Mouse (Mus musculus) adrenal gland, postnatal 36 days (tissue): Measurements from ENCODE around the gene Zzef1. TPM values are rescaled to one million over a fixed set of nuclear protein-coding genes. Genes with fewer than 3 reads are reported as not detected.

Source experiments
- DNase-seq, 2 experiments: peaks; one replicate each; pipeline ENCODE4 v3.0.0; 2021; ENCODE audit warnings: mixed read lengths in 1 of 2
- total RNA-seq, 2 experiments: library from RNA; stranded (reverse); gene quantifications; 2 replicates each; pipeline ENCODE4 v1.2.3; 2021

Zzef1 gene
- total RNA-seq, 2 experiments from 2014 or later, result 35.8 to 37.7 TPM

DNA sequence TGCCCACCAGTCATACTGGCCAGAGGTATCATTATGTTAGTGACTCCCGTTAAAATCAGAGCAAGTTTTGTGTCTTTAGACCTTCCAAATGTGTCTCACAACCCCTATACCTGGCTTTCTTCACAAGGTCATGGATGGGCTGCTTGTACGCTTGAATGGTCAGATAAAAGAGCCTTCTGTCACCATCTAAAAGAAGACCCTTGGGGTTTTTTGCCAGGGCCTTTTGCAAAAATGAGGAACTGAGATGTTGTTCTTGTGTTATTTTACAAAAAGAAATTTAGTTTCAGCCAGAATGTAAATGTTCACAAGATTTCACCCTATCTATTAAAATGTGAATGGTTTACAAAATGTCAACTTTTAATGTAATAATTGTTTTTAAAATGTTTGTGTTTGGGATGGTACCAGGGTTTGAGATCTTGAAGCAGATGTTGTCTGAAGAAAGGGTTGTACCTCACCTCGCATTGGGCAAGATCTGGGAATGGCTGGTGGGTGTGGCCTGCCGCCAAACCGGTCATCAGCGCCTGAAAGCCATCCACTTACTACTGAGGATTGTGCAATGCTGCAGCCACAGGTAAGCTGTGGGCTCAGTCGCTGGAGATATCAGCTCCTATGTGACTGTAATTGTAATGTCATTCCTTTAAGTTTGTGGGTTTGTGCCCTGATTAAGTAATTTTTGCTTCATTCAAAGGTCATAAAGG, 121.4 kb downstream of the Zzef1 start:
- no peak for DNase-seq

DNA sequence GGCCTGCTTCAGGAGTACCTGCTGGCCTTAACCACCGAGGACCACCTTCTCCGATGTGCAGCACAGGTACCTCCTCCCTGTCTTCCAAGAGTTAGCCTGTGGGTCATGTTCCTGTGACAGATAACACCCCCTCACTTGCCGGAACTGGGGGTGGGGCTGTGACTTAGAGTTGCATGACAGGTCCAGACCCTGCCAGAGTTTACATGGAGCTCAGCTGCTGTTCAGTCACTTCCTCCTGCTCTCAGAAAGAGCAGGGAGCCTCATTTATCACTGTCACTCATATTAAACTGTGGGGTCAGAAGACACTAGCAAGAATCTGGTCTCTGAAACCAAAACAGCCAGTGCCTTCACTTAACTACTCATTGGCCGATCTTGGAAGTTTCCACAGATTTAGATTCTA, 127.1 kb downstream of the Zzef1 start:
- DNase-seq, result no peak

- no peak for DNase-seq
Measured at GRCm38 (mm10) chr11:72924458-72924857, 128.4 kb downstream of the Zzef1 start.

DNA sequence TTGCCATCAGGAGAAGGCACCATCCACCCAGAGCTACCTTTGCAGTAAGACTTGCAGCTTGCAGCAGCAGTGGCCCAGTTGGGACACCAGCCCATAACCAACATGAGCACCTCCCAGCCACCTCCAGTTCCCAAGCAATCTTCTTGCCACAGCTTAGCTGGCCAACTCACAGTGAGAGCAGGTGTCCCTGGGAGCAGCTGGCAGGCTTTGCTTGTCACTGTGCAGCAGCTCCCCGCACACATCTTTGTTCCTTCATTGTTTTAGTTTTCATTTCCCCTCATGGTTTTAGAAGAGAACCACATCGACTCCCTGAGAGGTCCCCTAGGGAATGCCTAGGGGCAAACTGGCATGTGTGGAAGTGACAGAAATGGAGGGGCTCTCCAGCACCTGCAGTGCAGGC, 129.0 kb downstream of the Zzef1 start:
- DNase-seq, result no peak

DNA sequence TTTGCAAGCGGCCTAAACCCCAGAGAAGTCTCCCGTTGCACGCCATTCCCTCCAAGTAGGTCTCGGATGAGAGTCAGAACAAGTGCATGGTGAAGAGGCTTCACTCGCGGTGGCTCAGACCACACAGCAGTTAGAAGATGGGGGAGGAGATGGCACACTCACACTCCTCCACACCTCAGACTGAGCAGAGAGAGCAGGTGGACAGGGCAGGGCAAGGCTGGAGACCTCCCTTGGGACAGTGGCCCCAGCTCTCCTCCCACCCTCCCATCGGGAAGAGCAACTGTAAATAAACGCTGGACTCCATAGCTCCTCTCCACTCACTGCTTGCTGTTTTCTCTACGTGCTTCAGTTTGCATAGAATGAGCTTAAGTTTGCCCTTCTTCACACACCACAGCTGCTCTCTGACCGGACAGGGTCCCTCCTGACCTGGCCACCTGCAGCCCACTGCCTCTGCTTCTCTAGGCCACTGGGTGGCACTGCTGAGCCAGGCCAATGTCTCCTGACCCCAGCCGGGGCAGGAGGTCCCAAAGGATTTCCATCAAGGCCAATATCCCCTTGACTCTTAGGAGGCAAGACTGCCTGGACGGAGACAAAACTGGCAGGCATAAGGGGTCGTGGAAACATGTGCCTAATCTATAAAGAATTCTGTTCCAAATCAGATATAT, 130.3 kb downstream of the Zzef1 start:
- DNase-seq, result peak; percentile 58 to 78

DNA sequence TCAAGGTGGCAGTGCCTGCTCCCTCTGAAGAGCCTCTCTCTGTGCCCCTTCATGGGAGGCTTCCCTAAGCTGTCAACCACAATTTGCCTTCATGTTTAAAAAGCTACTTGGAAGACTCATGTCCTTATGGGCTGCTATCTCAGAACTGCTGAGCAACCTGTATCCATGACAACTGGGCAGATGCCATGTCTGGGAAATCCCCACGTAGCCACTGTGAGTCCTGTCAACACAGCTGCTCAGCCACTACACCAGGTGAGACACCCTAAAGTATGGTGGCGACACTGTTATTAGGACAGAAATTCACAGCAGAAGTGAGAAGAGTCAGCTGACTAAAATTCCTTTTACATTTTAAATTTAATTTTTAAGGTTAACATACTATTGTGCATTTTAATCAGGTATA, 132.5 kb downstream of the Zzef1 start:
- DNase-seq, result no peak

DNA sequence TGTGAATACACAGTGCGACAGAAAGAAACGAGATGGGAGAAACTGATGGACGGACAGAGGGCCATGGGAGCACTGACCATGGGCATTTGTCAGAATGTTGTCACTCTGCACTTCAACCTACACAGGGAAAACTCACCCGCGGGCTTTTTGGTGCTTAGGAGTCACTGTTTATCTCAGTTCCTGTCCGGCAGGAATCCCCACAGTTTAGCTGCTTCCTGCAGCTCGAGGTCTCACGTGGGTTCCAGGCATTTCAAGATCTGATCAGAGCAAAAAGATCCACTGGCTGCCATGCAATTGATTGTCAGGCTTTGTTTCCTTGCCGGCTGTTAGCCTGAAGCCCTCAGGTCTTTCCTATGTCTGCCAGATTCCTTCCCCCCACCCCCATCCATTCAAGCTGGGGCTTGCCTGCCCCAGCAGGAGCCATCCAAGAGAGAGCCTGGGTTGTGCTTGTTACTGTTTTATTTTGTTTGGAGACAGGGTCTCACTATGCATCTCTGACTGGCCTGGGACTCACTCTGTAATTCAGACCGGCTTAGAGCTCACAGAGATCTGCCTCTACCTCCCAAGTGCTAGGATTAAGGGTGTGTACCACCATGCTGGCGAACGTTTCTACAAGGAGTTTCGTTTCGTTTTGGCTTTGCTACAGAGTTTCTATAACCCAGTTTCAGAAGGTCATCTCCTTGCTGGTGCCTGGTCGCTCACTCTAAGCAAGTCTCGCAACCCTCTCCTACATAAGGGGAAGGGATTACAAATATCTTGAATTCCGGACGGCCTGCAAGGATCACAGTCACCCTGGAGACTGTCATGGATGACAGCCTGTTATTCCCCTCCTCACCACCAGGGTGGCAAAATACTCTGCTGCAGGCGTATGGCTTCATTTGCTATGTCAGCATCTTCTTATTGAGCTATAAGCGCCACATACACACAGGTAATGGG, 144.4 kb downstream of the Zzef1 start:
- peak; percentile 40 to 49 for DNase-seq

DNA sequence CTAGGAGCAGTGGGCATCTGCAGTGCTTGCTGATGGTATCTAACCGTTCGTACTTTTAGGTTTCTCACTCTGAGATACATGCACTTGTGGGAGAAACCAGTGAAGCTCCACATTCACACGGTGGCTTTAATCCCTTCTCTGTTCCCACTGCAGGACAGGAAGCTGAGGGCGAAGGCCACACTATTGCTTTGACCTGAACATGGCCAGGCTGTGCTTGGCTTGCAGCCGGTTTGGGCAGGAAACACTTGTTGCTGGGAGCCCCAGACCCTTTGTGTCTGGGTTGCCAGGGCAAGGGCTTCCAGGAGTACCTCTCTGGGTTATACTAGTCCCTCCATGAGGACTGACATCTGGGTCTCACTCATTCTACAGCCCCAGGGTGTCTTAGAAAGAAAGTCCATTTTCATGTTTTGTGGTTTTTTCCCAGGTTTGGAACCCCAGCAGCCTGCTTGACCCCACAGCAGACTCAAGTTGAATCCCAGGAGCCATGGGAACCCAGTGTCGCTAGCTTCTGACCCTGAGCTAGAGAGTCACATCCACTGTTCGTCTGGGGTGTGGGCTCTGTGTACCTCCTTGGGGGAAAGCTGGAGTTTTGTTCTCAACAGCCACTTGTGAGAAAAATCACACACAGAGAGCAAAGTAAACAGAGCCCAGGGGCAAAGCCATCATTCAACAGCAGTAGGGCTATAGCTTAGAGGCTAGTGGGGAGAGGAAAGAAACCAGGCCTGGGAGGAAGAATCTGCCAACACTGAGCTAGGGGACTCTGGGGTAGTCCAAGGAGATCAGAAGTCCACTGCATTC, 149.2 kb downstream of the Zzef1 start:
- peak in 1 of 2 experiments; percentile 50 for DNase-seq

DNA sequence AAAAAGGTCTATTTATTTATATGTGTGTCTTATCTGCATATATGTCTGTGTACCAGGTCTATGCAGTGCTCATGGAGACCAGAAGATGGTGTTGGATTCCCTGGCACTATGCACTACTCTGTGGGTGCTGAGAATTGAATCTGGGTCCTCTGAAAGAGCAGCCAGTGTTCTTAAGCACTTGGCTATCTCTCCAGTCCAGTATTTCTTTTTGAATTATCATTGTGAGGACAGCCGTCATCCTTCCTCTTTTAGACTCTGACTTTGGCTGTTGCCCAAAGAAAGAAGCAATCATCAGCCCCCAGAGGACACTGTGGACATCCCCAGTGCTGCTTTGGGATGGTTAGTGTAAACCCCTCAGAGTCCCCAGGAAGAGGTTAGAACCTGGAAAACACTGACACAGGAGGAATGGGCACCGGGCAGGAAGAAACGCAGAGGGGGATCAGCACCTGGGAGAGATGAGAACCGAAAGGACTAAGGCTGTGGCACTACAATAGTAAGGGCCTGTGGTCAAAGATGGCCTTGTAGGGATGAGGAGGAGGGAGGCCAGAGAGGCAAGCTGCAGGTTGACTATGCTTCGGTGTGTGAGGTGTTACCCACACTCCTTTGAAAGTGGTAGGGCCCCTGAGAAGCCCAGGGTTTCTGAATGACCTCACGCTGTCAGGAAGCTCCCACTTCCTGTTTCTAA, 150.0 kb downstream of the Zzef1 start:
- no peak for DNase-seq

GRCm38 (mm10) chr11:72946560-72947119, 150.6 kb downstream of the Zzef1 start:
- no peak for DNase-seq

DNA sequence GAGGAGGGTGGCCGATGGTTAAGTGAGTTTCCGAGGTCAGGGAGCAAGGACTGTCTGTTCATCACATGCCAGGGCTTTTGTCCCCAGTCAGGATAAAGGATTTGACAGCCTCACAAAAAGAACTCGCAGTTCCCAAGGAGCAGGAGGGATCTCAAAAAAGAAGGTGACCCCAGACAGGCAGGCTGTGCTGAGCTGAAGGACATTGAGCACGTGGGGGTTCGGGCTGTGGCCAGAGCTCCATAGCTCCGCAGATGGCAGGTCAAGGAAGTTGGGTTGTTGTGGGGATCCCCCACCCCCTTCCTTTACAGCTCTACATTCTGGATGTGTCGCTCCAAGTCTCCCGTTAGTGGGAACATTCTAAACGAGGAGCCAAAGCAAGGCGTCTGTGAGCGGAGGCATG, 151.8 kb downstream of the Zzef1 start:
- DNase-seq, result no peak

DNA sequence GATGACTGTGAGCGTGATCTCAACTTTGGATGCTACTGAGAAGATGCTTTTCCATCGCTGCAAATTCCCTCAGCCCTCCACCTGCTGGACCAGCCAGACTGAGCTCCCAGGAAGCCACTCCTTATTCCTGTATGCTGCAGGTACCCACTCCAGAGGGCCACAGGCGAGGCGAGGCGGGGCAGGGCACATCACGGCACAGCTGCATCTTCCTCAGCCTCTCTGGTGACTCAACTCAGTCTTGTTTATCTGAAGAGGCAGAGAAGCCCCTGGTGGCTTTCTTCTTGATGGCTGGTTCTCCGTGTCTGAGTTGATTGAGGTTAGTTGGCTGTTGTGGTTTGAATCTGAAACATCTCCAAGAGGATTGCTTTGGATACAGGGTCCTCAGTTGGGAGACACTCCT, 152.2 kb downstream of the Zzef1 start:
- no peak for DNase-seq

DNA sequence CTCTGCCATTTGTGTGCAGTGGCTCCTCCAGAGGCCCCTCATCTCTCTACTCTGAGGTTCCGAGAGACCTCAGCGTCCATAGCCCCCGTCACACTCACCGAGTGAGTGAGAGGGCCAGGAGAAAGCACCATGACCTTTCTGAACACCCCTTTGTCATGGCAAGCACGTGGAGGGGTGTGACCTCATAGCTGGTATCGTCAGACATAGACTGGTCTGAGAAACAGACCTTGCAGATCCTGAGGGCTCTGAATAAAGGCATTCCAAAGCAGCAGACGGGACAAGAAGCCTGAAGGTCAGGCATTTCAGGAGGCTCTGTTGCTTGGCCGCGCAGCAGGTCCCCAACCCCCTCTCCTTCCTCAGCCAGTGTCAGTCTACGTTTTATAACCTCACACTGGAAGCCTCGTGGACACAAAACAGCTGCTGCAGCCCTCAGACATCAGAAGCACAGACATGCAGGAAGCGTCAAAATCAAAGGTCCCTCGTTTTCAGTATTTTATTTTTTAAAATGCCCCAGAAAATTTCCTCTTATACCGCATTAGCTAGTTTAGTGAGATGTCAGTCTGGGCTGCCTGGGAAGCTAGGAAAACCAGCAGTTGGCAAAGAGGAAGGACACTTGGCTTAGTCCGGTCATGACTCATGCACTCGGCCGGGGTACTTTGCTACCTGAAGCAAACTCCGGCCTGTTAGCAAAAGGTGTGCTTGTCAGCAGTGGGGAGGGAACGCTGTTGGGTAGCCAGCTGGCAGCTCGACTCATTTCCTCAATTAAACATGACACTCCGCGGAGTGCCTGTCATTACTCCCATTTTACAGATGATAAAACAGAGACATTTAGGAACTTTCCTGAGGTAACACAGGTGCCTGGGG, 155.3 kb downstream of the Zzef1 start:
- DNase-seq, result peak; percentile 68 to 74

DNA sequence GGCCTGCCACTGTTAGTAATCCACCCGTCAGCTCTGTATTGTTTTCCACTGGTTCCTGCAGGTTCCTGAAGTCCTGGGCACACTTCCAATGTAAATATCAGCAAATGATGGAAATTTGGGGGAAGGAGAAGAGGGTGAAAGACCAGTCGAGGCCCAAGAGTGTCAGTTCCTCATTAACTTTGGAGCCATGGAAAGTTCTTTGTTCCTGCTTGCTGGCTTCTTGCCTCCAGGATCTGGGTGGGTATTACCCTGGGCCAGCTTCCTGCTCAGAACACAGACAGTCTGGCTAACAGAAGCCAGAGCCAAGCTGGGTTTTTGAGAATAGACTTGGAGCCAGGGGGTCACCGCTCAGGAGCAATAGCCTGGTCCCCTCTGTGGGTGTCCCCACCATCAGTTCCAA, 156.2 kb downstream of the Zzef1 start:
- DNase-seq, result peak; percentile 29 to 36

DNA sequence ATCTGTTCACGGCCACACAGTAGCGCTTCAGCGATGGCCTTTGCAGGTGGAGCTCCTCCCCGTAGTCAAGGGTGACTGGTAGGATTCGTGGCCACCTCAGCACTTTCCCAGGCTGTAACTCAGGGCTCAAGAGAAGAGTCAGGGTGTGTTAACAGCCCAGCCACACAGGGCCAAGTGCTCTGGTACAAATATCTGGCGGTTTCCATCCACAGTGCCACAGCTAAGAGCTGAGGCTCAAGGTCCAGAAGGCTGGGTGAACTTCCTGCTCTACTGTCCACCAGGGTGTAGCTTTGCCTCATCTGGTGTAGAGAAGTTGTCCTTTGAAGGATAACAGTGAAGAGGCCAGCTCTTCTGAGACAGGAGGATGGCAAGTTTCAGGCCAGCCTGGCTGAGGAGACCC, 156.7 kb downstream of the Zzef1 start:
- DNase-seq, result no peak

DNA sequence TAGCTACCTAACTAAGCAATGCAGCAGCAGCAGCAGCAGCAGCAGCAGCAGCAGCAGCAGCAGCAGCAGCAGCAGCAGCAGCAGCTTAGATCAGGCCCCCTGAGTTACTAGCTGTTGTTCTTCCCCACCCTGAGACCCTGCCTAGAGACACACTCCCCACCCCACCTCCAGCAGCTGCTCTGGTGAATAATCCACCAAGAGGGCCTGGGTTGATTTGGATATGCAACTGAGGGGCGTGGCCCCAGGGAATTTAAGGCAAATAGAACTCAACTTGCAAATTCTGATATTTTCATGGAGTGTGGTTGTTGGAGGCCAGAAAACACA, 157.1 kb downstream of the Zzef1 start:
- no peak for DNase-seq

- peak; percentile 58 to 74 for DNase-seq
Measured at GRCm38 (mm10) chr11:72953440-72954151, 157.6 kb downstream of the Zzef1 start.

DNA sequence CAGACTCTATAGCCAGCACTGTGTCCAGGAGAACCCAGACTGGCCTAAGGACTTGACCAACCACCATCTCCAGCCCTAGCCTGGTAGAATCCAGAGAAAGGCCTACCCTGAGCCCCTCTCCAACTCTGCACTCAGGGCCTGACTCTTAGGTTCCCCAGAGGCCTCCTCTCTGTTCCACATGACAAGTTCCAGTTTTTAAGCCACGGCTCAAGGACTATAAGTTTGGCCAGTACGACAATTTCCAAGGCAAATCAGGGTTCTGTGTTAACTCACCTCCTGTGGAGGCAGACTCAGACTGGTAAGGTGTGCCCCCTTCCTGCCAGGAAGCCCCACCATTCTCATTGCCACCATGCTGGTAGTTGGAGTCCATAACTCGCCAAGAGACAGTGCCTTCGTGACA, 158.2 kb downstream of the Zzef1 start:
- no peak for DNase-seq

DNA sequence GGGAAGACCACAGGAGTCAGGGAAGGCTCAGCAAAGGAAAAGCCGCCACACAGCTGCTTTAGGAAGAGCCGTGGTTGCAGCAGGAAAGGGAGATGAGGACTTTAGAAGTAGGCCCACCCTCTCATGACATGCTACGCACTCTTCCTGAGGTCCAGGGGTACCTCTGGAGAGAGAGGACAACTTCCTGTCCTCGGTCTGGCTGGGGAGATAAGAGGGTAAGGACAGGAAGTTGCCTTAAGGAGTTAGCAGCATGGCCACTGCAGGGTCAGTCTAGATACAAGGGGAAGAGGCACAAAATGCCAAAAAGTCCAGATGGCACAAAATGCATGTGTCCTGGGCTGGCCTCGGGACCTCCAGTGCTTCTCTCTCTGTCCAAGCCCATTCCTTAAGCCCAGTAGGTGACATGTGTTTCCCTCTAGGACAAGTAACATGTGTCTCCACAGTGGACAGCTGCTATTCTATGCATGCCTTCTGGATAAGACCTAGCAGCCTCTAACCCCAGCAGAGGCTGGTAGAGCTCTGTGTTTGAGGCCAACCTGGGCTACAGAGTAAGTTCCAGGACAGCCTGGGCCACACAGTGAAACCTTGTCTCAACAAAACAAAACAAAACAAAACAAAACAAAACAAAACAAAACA, 159.4 kb downstream of the Zzef1 start:
- no peak for DNase-seq
